Mouse (Mus musculus) heart, embryonic 16.5 days (tissue): Measurements from ENCODE around the gene Morf4l1. TPM values are rescaled to one million over a fixed set of nuclear protein-coding genes. Genes with fewer than 3 reads are reported as not detected.

ENCODE experiments used
- ATAC-seq: fragments of 200-750 bp; cut with Nextera tagmentation; replicated peaks from 2 replicates; pipeline ENCODE4 v1.8.0; 2017; ENCODE audit warnings: moderate number of reproducible peaks; ENCODE audit not compliant: insufficient read depth, low FRiP score; ENCODE audit errors: extremely low read depth
- H3K27ac ChIP-seq: fragments of 300-500 bp; sonication (generic); 2 replicates; pipeline ENCODE4 v1.5.1; 2014; ENCODE audit warnings: mild to moderate bottlenecking, low read length, control low read depth, moderate library complexity
- H3K27me3 ChIP-seq: fragments of 300-500 bp; sonication (generic); 2 replicates; pipeline ENCODE4 v1.6.1; 2014; ENCODE audit warnings: low read length, mixed read lengths; ENCODE audit not compliant: control insufficient read depth, insufficient read depth
- H3K36me3 ChIP-seq: fragments of 300-500 bp; sonication (generic); 2 replicates; pipeline ENCODE4 v1.6.1; 2014; ENCODE audit not compliant: control insufficient read depth, insufficient read depth
- H3K4me1 ChIP-seq: fragments of 300-500 bp; sonication (generic); 2 replicates; pipeline ENCODE4 v1.6.1; 2014; ENCODE audit warnings: low read length, mixed read lengths; ENCODE audit not compliant: control insufficient read depth, insufficient read depth
- H3K4me2 ChIP-seq: fragments of 300-500 bp; sonication (generic); 2 replicates; pipeline ENCODE4 v1.6.1; 2014; ENCODE audit warnings: low read depth, mild to moderate bottlenecking, control low read depth, low read length
- H3K4me3 ChIP-seq: fragments of 300-500 bp; sonication (generic); 2 replicates; pipeline ENCODE4 v1.5.1; 2014; ENCODE audit warnings: mild to moderate bottlenecking, control low read depth, low read length
- H3K9ac ChIP-seq: fragments of 300-500 bp; sonication (generic); 2 replicates; pipeline ENCODE4 v1.6.1; 2014; ENCODE audit warnings: low read length, control low read depth
- H3K9me3 ChIP-seq: fragments of 300-500 bp; sonication (generic); replicated peaks from 2 replicates; pipeline ENCODE4 v1.6.1; 2016; ENCODE audit warnings: low read length; ENCODE audit not compliant: control insufficient read depth
- WGBS: fragments of 180-500 bp; shearing (Covaris S2); extraction: QIAGEN DNeasy Blood & Tissue Kit; methylation state at CpG from one replicate; pipeline ENCODE4 v1.1.7; 2014; 5-methylcytosine and 5-hydroxymethylcytosine counted together
- polyA plus RNA-seq: library from polyadenylated mRNA; unstranded; fragments of >200 nt; fragmentation: Nextera tagmentation; extraction: Ambion mirVana; gene quantifications from 2 replicates; pipeline ENCODE4 v1.2.1, GENCODE M21; 2015

Morf4l1 gene
- polyA plus RNA-seq, 1 experiment from 2014 or later: 363 TPM

GRCm38 (mm10) chr9:90122246-90122740 lies 7.7 kb upstream of the Morf4l1 start:
- no peaks in the 10 kb centered on the region; the same call in 1 of the 2 replicates for H3K27me3 ChIP-seq
- H3K36me3 ChIP-seq: no peaks in the 10 kb centered on the region
- no peak overlapping the region for H3K27ac ChIP-seq
- no peak overlapping the region for H3K4me3 ChIP-seq
- no peak overlapping the region for H3K9ac ChIP-seq
- WGBS: 63% methylated on average over 4 of the region's 4 CpGs
- no peak overlapping the region for H3K4me2 ChIP-seq
- no peaks in the 10 kb centered on the region for H3K9me3 ChIP-seq
- H3K4me1 ChIP-seq: peaks cover 17% of the 10 kb centered on the region
- no peak for ATAC-seq

- Histone ChIP-seq H3K27ac (no peak overlapping the region), H3K4me2 (no peak overlapping the region), H3K36me3 (no peaks in the 10 kb centered on the region), H3K4me3 (no peak overlapping the region), H3K9me3 (no peaks in the 10 kb centered on the region), H3K9ac (no peak overlapping the region), H3K27me3 (no peaks in the 10 kb centered on the region; the same call in 1 of the 2 replicates), H3K4me1 (peaks cover 11% of the 10 kb centered on the region)
- no peak for ATAC-seq
Observed at GRCm38 (mm10) chr9:90117234-90117633, 2.7 kb upstream of the Morf4l1 start.

- Histone ChIP-seq H3K4me2 (peak overlapping the region; percentile 68), H3K27me3 (no peaks in the 10 kb centered on the region), H3K4me1 (peaks cover 20% of the 10 kb centered on the region), H3K27ac (no peak overlapping the region), H3K9me3 (no peaks in the 10 kb centered on the region), H3K9ac (peak overlapping the region; percentile 71), H3K4me3 (peak overlapping the region; percentile 96), H3K36me3 (no peaks in the 10 kb centered on the region)
- no peak for ATAC-seq
Observed at GRCm38 (mm10) chr9:90115308-90115700, 730 bp upstream of the Morf4l1 start.

DNA sequence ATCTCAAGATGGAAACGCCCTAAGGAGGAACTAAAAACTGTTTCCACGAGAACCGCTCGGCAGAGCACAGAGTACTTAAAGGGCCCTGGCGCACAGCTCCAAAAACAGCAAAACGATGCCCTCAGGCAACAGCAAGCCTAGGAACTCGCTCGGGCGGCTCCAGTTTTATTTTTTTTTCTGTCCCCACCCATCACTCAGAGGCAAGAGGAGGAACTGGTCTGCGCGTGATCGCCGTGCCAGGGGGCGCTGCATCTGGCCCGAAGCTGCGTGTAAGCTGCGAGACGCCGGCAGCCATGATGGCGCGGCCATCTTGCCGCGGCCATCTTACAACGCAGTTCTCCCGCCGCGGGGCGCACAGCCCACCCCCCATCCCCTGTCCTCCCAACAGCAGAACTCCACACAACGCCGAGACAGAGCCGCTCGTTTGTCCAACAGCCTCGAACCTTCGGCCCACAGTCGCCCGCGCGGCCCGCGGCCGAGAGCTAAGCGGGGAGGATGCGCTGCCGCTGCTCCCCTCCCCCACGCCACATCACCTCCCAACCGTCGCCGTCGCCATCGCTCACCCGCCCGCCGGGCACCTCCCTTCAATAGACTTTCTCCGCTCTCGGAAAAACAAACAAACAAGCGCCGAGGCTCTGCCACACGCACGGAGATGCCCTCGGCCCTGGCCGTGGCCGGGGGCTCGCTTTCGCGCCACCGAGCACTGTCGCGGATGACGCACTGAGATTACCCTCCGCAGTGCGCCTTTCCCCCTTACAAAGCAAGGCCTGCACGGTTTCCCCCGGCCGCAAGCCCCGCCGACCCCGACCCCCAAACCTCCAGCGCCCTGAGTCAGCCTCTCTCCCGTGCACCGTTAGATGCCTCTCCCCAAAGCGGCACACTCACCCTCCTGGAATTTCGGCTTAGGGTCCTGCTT lies 665 bp downstream of the Morf4l1 start:
- Histone ChIP-seq H3K27ac (peak overlapping the region; percentile 100), H3K4me1 (peaks cover 27% of the 10 kb centered on the region), H3K27me3 (no peaks in the 10 kb centered on the region), H3K4me3 (peak overlapping the region; percentile 96), H3K9me3 (no peaks in the 10 kb centered on the region), H3K9ac (peak overlapping the region; percentile 100), H3K36me3 (no peaks in the 10 kb centered on the region; the same call in 1 of the 2 replicates), H3K4me2 (peak overlapping the region; percentile 96)
- WGBS: under 1% methylated on average over 80 of the region's 82 CpGs
- peak; percentile 72 for ATAC-seq

- under 1% methylated on average over 13 of the region's 13 CpGs for WGBS
- peak overlapping the region; percentile 96 for H3K4me2 ChIP-seq
- H3K27ac ChIP-seq: peak overlapping the region; percentile 100
- H3K4me3 ChIP-seq: peak overlapping the region; percentile 96
- ATAC-seq: no peak
- no peaks in the 10 kb centered on the region; the same call in 1 of the 2 replicates for H3K36me3 ChIP-seq
- H3K27me3 ChIP-seq: no peaks in the 10 kb centered on the region
- H3K9me3 ChIP-seq: no peaks in the 10 kb centered on the region
- peaks cover 27% of the 10 kb centered on the region for H3K4me1 ChIP-seq
- H3K9ac ChIP-seq: peak overlapping the region; percentile 100
Observed at GRCm38 (mm10) chr9:90113151-90113550, 1.4 kb downstream of the Morf4l1 start.

DNA sequence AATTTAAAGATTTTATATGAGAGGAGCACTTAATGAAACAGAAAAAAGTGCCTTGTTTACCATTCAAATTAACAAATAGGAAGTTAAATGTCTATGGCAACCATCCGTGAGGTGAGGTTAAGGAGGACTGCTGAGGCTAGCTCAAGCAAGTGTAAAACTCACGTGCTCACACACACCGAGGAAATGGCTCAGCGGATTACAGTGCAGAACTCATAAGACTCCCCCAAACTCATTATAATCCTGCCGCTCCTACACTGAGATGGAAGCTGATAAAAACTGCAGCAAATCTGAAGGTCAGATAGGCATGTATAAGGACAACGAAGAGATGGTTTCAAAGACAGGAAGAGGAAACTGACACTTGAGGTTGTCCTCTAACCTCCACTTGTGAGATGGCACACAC lies 5.2 kb downstream of the Morf4l1 start:
- Histone ChIP-seq H3K27me3 (no peaks in the 10 kb centered on the region), H3K4me2 (no peak overlapping the region), H3K4me3 (no peak overlapping the region), H3K36me3 (peaks cover 7% of the 10 kb centered on the region; the same call in 1 of the 2 replicates), H3K9ac (no peak overlapping the region), H3K4me1 (peaks cover 27% of the 10 kb centered on the region), H3K9me3 (no peaks in the 10 kb centered on the region), H3K27ac (no peak overlapping the region)
- ATAC-seq: no peak
- WGBS: 55% methylated on average over 6 of the region's 6 CpGs

GRCm38 (mm10) chr9:90108272-90108671 lies 6.3 kb downstream of the Morf4l1 start:
- H3K27me3 ChIP-seq: no peaks in the 10 kb centered on the region
- peaks cover 7% of the 10 kb centered on the region; the same call in 1 of the 2 replicates for H3K36me3 ChIP-seq
- no peak overlapping the region for H3K27ac ChIP-seq
- H3K4me2 ChIP-seq: no peak overlapping the region
- no peak overlapping the region for H3K4me3 ChIP-seq
- peaks cover 27% of the 10 kb centered on the region for H3K4me1 ChIP-seq
- ATAC-seq: no peak
- no peak overlapping the region for H3K9ac ChIP-seq
- no peaks in the 10 kb centered on the region for H3K9me3 ChIP-seq

GRCm38 (mm10) chr9:90106915-90107314 lies 7.7 kb downstream of the Morf4l1 start:
- H3K27ac ChIP-seq: no peak overlapping the region
- no peak overlapping the region for H3K9ac ChIP-seq
- no peak for ATAC-seq
- WGBS: 84% methylated on average over 1 of the region's 1 CpGs
- no peak overlapping the region for H3K4me3 ChIP-seq
- H3K36me3 ChIP-seq: peaks cover 12% of the 10 kb centered on the region
- H3K4me2 ChIP-seq: no peak overlapping the region
- no peaks in the 10 kb centered on the region for H3K27me3 ChIP-seq
- H3K4me1 ChIP-seq: peaks cover 16% of the 10 kb centered on the region
- no peaks in the 10 kb centered on the region for H3K9me3 ChIP-seq

DNA sequence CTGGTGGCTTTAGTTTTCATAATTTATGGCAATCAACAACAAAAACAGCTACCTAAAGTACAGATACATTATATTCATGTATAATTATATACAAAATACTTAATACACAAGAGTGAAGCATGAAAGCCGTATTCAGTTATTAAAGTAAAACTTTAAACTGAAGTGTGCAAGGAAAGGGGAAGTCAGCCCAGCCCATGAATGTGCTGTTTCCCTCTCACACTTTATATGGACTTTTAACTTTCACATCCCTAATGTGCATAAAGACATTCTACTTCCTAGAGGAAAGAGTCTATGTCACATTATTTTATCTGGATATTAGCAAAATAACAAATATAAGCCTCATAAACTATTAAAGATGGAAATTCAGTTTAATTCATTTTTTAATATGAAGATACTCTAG lies 9.1 kb downstream of the Morf4l1 start:
- no peak overlapping the region for H3K4me2 ChIP-seq
- WGBS: 92% methylated on average over 1 of the region's 1 CpGs
- no peak overlapping the region for H3K9ac ChIP-seq
- no peak for ATAC-seq
- no peak overlapping the region for H3K4me3 ChIP-seq
- peaks cover 7% of the 10 kb centered on the region; the same call in 1 of the 2 replicates for H3K4me1 ChIP-seq
- no peaks in the 10 kb centered on the region for H3K9me3 ChIP-seq
- no peak overlapping the region for H3K27ac ChIP-seq
- peaks cover 23% of the 10 kb centered on the region for H3K36me3 ChIP-seq
- no peaks in the 10 kb centered on the region for H3K27me3 ChIP-seq
